Mouse (Mus musculus): Measurements from ENCODE around the gene Mpp1.
"Not testable (repeated sequence)": the region's sequence is repeated elsewhere in the genome, so short reads cannot be mapped to it uniquely, and the experiment has no call there.

The Mpp1 gene

GRCm38 (mm10) chrX:75130467-75131160, at the start of gene Mpp1:
Gene Mpp1 (minus strand): TSS chrX:75131016.
- DNase-seq (ENCODE audit: low read depth, low spot score), result peak; percentile 81

GRCm38 (mm10) chrX:75163670-75164069, 32.9 kb upstream of the Mpp1 start, which contains the start of gene Smim9:
Gene Smim9 (minus strand): TSS chrX:75163770.
- DNase-seq (ENCODE audit: low read depth, low spot score), result no peak

DNA sequence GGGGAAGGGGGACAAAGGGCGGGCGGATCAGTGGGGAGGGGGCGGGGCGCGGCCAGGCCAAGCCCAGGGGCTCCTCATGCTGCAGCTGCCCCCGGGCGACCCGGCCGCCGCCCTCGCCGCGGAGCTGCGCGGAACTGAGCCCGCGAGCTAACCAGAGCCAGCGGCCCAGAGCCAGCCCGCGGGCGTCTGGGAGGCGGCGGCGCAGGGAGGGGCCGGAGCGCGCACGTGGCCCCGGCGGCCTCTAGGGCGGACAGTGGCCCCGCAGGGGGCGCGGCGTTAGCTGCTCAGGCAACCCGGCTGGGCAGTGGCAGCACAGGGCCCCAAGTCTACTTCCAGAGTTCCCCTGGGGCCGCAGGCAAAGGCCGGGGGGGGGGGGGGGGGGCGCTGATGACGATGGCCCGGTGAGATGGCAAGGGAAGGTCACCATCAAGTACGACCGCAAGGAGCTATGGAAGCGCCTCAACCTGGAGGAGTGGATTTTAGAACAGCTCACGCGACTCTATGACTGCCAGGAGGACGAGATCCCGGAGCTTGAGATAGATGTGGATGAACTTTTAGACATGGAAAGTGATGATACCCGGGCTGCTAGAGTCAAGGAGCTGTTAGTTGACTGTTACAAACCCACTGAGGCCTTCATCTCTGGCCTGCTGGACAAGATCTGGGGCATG, 24.9 kb upstream of the Mpp1 start:
- DNase-seq (ENCODE audit: low read depth, low spot score), result no peak

- no peak for DNase-seq (ENCODE audit: low read depth, low spot score)
Measured at GRCm38 (mm10) chrX:75152249-75152648, 21.4 kb upstream of the Mpp1 start.

GRCm38 (mm10) chrX:75150304-75150703, 19.5 kb upstream of the Mpp1 start:
- no peak for DNase-seq (ENCODE audit: low read depth, low spot score)

- DNase-seq (ENCODE audit: low read depth, low spot score), result no peak
Measured at GRCm38 (mm10) chrX:75148414-75148813, 17.6 kb upstream of the Mpp1 start.

DNA sequence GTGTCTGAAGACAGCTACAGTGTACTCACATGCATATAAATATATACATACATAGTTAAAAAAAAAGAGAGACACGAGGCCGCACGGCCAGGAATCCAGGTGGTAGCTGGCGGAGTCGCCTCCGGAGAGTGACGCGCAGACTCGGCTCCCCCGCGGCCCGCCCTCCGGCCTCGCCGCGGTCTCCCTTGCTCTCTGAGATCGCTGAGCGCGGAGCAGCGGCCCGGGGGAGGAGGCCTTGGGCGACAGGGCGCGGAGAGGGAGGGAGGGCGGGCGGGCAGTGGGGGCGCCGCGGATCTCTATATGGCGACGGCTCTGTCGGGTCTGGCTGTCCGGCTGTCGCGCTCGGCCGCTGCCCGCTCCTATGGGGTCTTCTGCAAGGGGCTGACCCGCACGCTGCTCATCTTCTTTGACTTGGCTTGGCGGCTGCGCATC, 12.3 kb upstream of the Mpp1 start:
- not testable (repeated sequence) for DNase-seq (ENCODE audit: low read depth, low spot score)

- DNase-seq (ENCODE audit: low read depth, low spot score), result no peak
Measured at GRCm38 (mm10) chrX:75138182-75138581, 7.4 kb upstream of the Mpp1 start.

GRCm38 (mm10) chrX:75137729-75138128, 6.9 kb upstream of the Mpp1 start:
- DNase-seq (ENCODE audit: low read depth, low spot score), result no peak

DNA sequence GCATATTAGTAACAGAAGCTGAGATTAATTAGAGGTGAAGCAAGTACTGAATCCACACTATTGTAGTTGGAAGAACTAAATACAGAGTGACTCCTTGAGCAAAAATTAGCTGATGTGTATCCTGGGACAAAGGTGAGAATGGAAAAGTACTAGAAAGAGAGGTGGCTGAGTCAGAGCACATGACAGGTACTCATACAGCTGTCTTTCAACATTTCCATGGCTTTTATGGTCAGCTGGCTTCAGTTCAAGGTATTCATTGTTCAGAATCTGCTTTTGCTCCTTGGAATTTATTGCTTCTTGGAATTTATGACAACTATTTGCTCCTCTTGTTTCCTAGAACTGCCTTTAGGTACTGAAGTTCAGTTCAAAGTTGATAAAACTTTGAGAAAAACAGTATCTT, 6.1 kb upstream of the Mpp1 start:
- DNase-seq (ENCODE audit: low read depth, low spot score), result no peak

DNA sequence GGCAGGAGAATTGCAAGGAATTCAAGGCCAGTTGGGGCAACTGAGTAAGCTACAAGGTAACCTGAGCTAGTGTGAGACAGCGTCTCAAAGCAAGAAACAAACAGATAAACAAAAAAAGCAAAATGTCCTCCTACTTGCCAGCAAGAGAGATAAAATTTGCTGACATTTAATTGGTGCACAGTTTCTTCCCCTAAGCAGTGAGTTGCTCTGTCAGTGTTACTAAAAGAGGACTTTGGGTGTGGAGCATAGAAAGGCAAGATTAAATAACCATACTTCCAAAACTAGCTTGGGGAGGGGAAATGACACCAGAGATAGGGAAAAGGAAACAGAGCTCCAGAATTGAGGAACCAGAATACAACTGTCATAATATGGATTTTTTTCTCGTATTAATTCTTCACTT, 1.3 kb downstream of the Mpp1 start:
- no peak for DNase-seq (ENCODE audit: low read depth, low spot score)

DNA sequence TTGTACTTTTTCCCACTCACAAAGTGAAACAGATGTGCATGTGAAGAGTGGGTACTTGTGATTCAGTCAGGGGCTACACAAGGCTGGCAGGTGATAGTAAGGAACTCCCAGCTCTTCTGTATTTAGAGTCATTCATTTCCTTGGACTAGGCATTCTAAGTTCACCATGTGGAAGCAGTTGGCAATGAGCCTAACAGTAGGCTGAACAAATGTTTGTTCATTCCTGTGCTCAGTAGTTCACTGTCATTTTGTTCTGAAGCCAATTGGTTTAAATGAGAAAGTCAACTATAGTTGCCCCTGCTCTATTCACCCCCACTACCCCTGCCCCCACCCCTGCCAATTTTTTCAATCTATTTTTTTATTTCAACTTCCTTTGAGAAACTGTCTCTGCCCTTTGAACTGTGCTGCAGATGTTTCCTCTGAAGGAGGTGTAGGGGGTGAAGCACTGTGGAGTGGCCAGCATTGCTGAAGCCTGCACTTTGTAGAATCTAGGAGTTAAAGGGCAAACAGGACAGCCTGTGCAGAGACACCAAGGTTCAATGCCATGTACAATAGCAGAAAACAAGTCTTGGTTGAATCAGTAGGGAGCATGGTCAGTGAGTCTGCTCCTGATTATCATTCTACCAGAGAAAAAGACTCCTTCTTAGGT, 2.4 kb downstream of the Mpp1 start:
- DNase-seq (ENCODE audit: low read depth, low spot score), result no peak

- DNase-seq (ENCODE audit: low read depth, low spot score), result no peak
Measured at GRCm38 (mm10) chrX:75126893-75127292, 3.9 kb downstream of the Mpp1 start.

GRCm38 (mm10) chrX:75125606-75126005, 5.2 kb downstream of the Mpp1 start:
- DNase-seq (ENCODE audit: low read depth, low spot score), result no peak

DNA sequence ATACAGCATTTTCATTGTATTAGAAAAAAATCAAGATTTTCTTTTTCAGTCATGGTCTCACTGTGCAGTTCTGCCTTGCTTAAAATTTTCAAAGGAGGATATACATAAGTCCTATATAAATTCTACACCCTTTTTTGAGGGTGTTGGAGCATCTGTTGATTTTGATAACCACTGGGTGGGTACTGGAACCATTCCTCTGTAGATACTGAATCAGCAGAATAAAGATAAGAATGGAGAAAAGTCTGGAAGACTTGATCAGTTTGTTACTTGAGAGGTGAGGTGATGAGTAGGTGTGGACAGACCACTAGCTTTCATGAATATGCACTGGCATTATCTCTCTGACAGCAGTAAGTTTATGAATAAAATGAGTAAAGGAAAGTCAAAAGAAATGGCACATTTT, 15.3 kb downstream of the Mpp1 start:
- no peak for DNase-seq (ENCODE audit: low read depth, low spot score)

- no peak for DNase-seq (ENCODE audit: low read depth, low spot score)
Measured at GRCm38 (mm10) chrX:75102293-75102692, 28.5 kb downstream of the Mpp1 start.

- DNase-seq (ENCODE audit: low read depth, low spot score), result no peak
Measured at GRCm38 (mm10) chrX:75098799-75099198, 32.0 kb downstream of the Mpp1 start.

DNA sequence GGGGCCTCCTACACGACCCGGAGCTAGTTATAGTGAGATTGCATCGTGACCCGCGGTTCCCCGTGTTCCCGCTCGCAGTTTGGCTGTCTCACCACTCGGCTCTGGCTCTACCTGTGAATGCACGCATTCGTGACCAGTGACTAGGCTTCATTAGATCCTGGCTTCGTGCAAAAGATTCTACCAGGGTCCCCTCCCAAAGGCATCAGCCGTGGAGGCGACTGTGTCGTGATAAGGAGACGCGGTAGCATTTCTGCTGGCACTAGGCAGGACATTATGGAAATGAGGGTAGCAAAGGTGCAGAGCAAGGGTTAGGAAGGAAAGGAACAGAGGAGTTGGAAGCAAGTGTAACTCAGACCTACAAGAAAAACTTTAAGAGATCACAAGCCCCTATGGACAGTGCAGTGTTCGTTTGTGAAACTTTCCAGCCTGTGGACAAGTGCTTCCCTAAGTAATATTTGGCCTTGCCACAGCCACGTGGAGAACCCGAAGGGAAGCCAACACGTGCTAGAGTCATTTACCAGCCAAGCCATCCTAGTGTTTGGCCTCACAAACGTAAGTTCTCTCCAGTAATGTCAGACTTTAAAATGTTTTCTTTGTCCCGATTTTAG, 34.5 kb downstream of the Mpp1 start:
- DNase-seq (ENCODE audit: low read depth, low spot score), result peak; percentile 27

GRCm38 (mm10) chrX:75095369-75096162, 35.2 kb downstream of the Mpp1 start, which contains the start of gene Dkc1:
Gene Dkc1 (plus strand): TSS chrX:75095854.
- peak; percentile 77 for DNase-seq (ENCODE audit: low read depth, low spot score)

DNA sequence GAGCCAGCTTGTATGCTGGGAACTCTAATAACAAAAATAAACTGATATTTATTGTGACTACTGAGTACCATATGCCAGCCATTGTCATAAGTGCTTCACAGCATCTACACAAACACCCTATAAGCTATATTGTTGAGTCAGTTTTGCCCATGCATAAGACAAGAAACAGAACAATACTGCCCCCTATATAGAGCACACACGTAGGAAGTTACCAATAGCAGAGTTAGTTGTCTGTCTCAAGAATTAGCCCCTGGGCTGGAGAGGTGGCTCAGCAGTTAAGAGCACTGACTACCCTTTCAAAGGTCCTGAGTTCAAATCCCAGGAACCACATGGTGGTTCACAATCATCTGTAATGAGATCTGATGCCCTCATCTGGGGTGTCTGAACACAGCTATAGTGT, 45.2 kb downstream of the Mpp1 start:
- no peak for DNase-seq (ENCODE audit: low read depth, low spot score)

DNA sequence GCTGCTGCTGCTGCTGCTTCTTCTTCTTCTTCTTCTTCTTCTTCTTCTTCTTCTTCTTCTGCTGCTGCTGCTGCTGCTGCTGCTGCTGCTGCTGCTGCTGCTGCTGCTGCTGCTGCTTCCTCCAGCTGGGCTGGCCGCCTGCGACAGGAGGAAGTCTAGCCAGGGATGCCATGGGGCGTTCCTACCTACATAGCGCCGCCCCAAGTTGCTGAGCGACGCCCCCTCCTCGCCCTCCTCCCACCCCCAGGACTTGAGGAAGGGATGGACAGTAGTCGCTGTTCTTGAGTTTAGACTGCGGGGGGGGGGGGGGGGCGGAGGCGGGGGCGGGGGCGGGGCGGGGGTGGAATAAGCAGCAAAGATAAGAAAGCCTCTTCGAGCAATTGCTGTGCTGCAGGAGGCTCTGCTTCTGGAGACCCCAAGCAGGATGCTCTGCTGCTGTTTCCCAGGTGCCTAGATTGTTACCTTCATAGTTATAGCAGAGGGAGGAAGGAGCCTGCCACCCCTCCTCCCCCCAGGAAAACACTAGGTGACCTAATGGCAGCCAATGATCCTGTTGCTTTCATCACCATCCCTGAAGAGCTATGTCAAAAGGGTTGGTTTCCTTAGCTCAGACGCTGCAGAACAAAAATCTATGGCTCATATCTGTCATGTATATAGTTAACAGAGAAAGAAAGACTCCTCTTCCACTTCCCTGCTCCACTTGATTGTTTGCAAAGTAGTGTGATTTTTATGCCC, 45.9 kb downstream of the Mpp1 start, which contains the start of gene Gab3:
Gab3 (minus strand) TSS at position 685 of the 735 bp plus-strand sequence.
- no peak for DNase-seq (ENCODE audit: low read depth, low spot score)
